Mouse (Mus musculus) cerebellum, postnatal 36 days (tissue): ENCODE results near the gene Aig1.
A peak's percentile ranks its signal among the peaks of the same experiment; 100 is the strongest.

Experiments
- DNase-seq, 2 experiments: peaks; one replicate each; pipeline ENCODE4 v3.0.0; 2021 to 2022; ENCODE audit warnings: mixed read lengths in 2 of 2

Aig1 gene

GRCm38 (mm10) chr10:13774910-13775309 is 93.9 kb downstream of the Aig1 start:
- no peak for DNase-seq

- peak; percentile 15 to 20 for DNase-seq
Measured at GRCm38 (mm10) chr10:13770720-13771119, 98.1 kb downstream of the Aig1 start.

GRCm38 (mm10) chr10:13769789-13770188 is 99.0 kb downstream of the Aig1 start:
- DNase-seq, result no peak

GRCm38 (mm10) chr10:13768866-13769265 is 99.9 kb downstream of the Aig1 start:
- no peak for DNase-seq

GRCm38 (mm10) chr10:13767076-13767475 is 101.7 kb downstream of the Aig1 start:
- peak; percentile 20 to 24 for DNase-seq

GRCm38 (mm10) chr10:13763151-13763550 is 105.6 kb downstream of the Aig1 start:
- no peak for DNase-seq

- no peak for DNase-seq
Measured at GRCm38 (mm10) chr10:13754712-13755111, 114.1 kb downstream of the Aig1 start.

GRCm38 (mm10) chr10:13753777-13754176 is 115.0 kb downstream of the Aig1 start:
- no peak for DNase-seq

GRCm38 (mm10) chr10:13739494-13740140 is 129.2 kb downstream of the Aig1 start:
- peak; percentile 74 for DNase-seq

- no peak for DNase-seq
Measured at GRCm38 (mm10) chr10:13730039-13730748, 138.6 kb downstream of the Aig1 start.

- no peak for DNase-seq
Measured at GRCm38 (mm10) chr10:13727676-13728075, 141.1 kb downstream of the Aig1 start.

GRCm38 (mm10) chr10:13726206-13726605 is 142.6 kb downstream of the Aig1 start:
- no peak for DNase-seq

- no peak for DNase-seq
Measured at GRCm38 (mm10) chr10:13725276-13725675, 143.5 kb downstream of the Aig1 start.

GRCm38 (mm10) chr10:13716132-13716531 is 152.6 kb downstream of the Aig1 start:
- DNase-seq, result peak in 1 of 2 experiments; percentile 17

GRCm38 (mm10) chr10:13715584-13715983 is 153.2 kb downstream of the Aig1 start:
- peak in 1 of 2 experiments; percentile 16 for DNase-seq

GRCm38 (mm10) chr10:13714920-13715293 is 153.9 kb downstream of the Aig1 start:
- no peak for DNase-seq

- peak; percentile 85 for DNase-seq
Measured at GRCm38 (mm10) chr10:13714199-13714919, 154.4 kb downstream of the Aig1 start.

GRCm38 (mm10) chr10:13713711-13714110 is 155.1 kb downstream of the Aig1 start:
- DNase-seq, result no peak

GRCm38 (mm10) chr10:13713116-13713515 is 155.7 kb downstream of the Aig1 start:
- DNase-seq, result no peak

- DNase-seq, result no peak
Measured at GRCm38 (mm10) chr10:13711281-13711829, 157.4 kb downstream of the Aig1 start.

- no peak for DNase-seq
Measured at GRCm38 (mm10) chr10:13705771-13706170, 163.0 kb downstream of the Aig1 start.

- no peak for DNase-seq
Measured at GRCm38 (mm10) chr10:13702688-13703087, 166.1 kb downstream of the Aig1 start.

GRCm38 (mm10) chr10:13702043-13702442 is 166.7 kb downstream of the Aig1 start:
- DNase-seq, result peak; percentile 42 to 58
